ENCODE assay signal across 8 mouse cellular contexts in genomic region chr3:95281216-95282126, GRCm38 (mm10). TPM values are rescaled to one million over a fixed set of nuclear protein-coding genes. Genes with fewer than 3 reads are reported as not detected.
DNase-seq lines count a peak whose midpoint lies in the region; ATAC-seq and TF ChIP-seq lines count a peak whose summit lies in the region.

Mindy1 (plus strand) TSS chr3:95281345.
Prune1 (minus strand) TSS chr3:95282076.

- peak; percentile 54; the same call in 1 of the 2 replicates for TF ChIP-seq POLR2A in lung, adult 2 months (IDR thresholded peaks at IDR 0.05; ENCODE audit: borderline replicate concordance, extremely low read depth, low read depth, low read length)

- H3K27me3 ChIP-seq in forebrain, embryonic 15.5 days: no peaks in the 10 kb centered on the region

- peak within 1 kb of the TSS; percentile 76 for H3K4me2 ChIP-seq in forebrain, embryonic 15.5 days (replicated peaks)

- intact Hi-C loops in heart, postnatal 25 days (cut with DNase I): loop anchor here (2.0 kb wide), 2 partner anchors 33 to 65 kb away; partner anchors contain the start of genes Cers2 and Gabpb2

- peak within 1 kb of the TSS; percentile 67 for H3K4me3 ChIP-seq in forebrain, embryonic 15.5 days
- H3K4me3 ChIP-seq in lung, adult 2 months (replicated peaks; ENCODE audit: extremely low read depth, low read depth, low read length): peak within 1 kb of the TSS; percentile 88

- peak within 1 kb of the TSS; percentile 87 for H3K9ac ChIP-seq in forebrain, embryonic 15.5 days (replicated peaks)

- ATAC-seq in forebrain, embryonic 15.5 days (replicated peaks): peak; percentile 94
- peak; percentile 95 for ATAC-seq in neutrophil, adult 5-6 weeks (ENCODE audit: extremely low read depth, insufficient number of reproducible peaks, low FRiP score, poor library complexity, severe bottlenecking)

- peak within 1 kb of the TSS; percentile 96 for H3K27ac ChIP-seq in forebrain, embryonic 15.5 days (replicated peaks)

- DNase-seq in ES-CJ7 (ENCODE audit: low read depth, low spot score): peak; percentile 98
- peak; percentile 98 for DNase-seq in cerebellum, adult 11 months
- DNase-seq in heart, postnatal 25 days (ENCODE audit: low spot score): peak; percentile 96
- peak; percentile 98 to 99 for DNase-seq in layer of hippocampus, adult 18-20 months (ENCODE audit: low spot score in 2 of 2)
- peak; percentile 96 for DNase-seq in lung, adult 2 months
- peak; percentile 98 for DNase-seq in thymus, adult 18-20 months

- TF ChIP-seq CTCF in lung, adult 2 months (IDR thresholded peaks at IDR 0.05; ENCODE audit: insufficient read depth, low read length): no peak

- H3K9me3 ChIP-seq in forebrain, embryonic 15.5 days: no peaks in the 10 kb centered on the region

- no peaks in the 10 kb centered on the region for H3K36me3 ChIP-seq in forebrain, embryonic 15.5 days

- under 1% methylated on average over 53 of the region's 53 CpGs for WGBS in forebrain, embryonic 15.5 days
- WGBS in lung, adult 2 months: under 1% methylated on average over 53 of the region's 53 CpGs

- peaks cover 39% of the 10 kb centered on the region for H3K4me1 ChIP-seq in forebrain, embryonic 15.5 days
- peaks cover 6% of the 10 kb centered on the region; the same call in 1 of the 2 replicates for H3K4me1 ChIP-seq in lung, adult 2 months (ENCODE audit: control insufficient read depth, insufficient read depth, low read length)

RNA-seq across cellular contexts. Expression of gene Mindy1, which starts in this region (rescaled TPM):
- polyA plus RNA-seq in forebrain, embryonic 15.5 days (2015; fragmentation: Nextera tagmentation; extraction: Ambion mirVana): 46.1 and 46.2 TPM in 2 replicates
- total RNA-seq in heart, postnatal 25 days (2021): 10 to 100 TPM; 20.2 to 23.4 TPM
- 10 to 100 TPM; 19.2 to 21.0 TPM for total RNA-seq in layer of hippocampus, adult 18-20 months (2021)
- 89.1 and 95.2 TPM in 2 replicates for polyA plus RNA-seq in lung, adult 2 months (2012; rRNA removed)
- 107 and 116 TPM in 2 replicates for total RNA-seq in neutrophil, adult 5-6 weeks (2017)

RNA-seq across cellular contexts. Expression of gene Prune1, which starts in this region (rescaled TPM):
- polyA plus RNA-seq in forebrain, embryonic 15.5 days (2015; fragmentation: Nextera tagmentation; extraction: Ambion mirVana): 42.0 and 44.4 TPM in 2 replicates
- 10 to 100 TPM; 22.1 to 22.8 TPM for total RNA-seq in heart, postnatal 25 days (2021)
- 10 to 100 TPM; 21.0 to 21.1 TPM for total RNA-seq in layer of hippocampus, adult 18-20 months (2021)
- 13.4 and 24.2 TPM in 2 replicates for polyA plus RNA-seq in lung, adult 2 months (2012; rRNA removed)
- 12.0 and 13.3 TPM in 2 replicates for total RNA-seq in neutrophil, adult 5-6 weeks (2017)

Comparison
In these comparisons a context has a peak if more than half of its experiments do, and no peak if none do; other contexts are left out.
1. Peak in every context shown above with its lines: DNase-seq, ATAC-seq, H3K4me3 ChIP-seq and H3K27ac ChIP-seq.